Mouse (Mus musculus): ENCODE measurements at regions not wholly inside any gene's neighbourhood (a gene's known extent, or its start where the extent isn't known, plus 50 kb on each side); places are given as distances from the start of the nearest gene placed in this dataset.

DNA sequence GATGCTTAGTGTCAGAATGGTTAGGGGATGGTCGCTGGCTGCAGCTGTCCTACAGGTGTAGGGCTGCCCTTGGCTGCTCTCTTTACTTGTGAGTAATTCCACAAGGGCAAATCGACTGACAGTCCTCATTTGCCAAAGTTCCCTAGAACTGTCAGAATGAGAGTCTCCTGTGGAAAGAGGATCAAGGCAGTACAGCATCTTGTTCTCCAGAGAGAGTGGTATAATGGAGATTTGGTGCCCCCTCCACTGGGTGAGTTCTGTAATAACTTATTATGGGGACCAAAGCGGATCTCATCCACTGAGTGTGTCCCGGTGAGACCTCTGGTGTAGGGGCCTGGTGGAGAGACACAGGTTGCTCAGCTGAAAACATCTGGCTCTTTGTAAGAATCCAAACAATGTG lies 157.9 kb upstream of the Nlrp1b start:
- TF ChIP-seq POLR2A (IDR thresholded peaks at IDR 0.05; ENCODE audit: extremely low read depth, insufficient read depth, low read length) (no peak), CTCF (IDR thresholded peaks at IDR 0.05; ENCODE audit: extremely low read depth, insufficient read depth, low read length) (no peak)
- Histone ChIP-seq H3K27ac (ENCODE audit: insufficient read depth, low read length) (no peak overlapping the region), H3K4me3 (ENCODE audit: insufficient read depth, low read length) (no peak overlapping the region), H3K4me1 (ENCODE audit: control insufficient read depth, insufficient read depth, low read length) (peaks cover 4% of the 10 kb centered on the region)

- TF ChIP-seq CTCF (IDR thresholded peaks at IDR 0.05; ENCODE audit: extremely low read depth, insufficient read depth, low read length) (no peak), POLR2A (IDR thresholded peaks at IDR 0.05; ENCODE audit: extremely low read depth, insufficient read depth, low read length) (no peak)
- H3K4me3 ChIP-seq (ENCODE audit: insufficient read depth, low read length): no peak overlapping the region
These were observed 159.1 kb upstream of the Nlrp1b start for GRCm38 (mm10) chr11:71389659-71390058.

GRCm38 (mm10) chr11:71390151-71390550 lies 159.6 kb upstream of the Nlrp1b start:
- TF ChIP-seq CTCF (IDR thresholded peaks at IDR 0.05; ENCODE audit: extremely low read depth, insufficient read depth, low read length) (no peak), POLR2A (IDR thresholded peaks at IDR 0.05; ENCODE audit: extremely low read depth, insufficient read depth, low read length) (no peak)
- Histone ChIP-seq H3K27ac (ENCODE audit: insufficient read depth, low read length) (no peak overlapping the region), H3K4me1 (ENCODE audit: control insufficient read depth, insufficient read depth, low read length) (peaks cover 4% of the 10 kb centered on the region), H3K4me3 (ENCODE audit: insufficient read depth, low read length) (no peak overlapping the region)

More at GRCm38 (mm10) chr11:71389659-71390058, 159.1 kb upstream of the Nlrp1b start:
- peaks cover 4% of the 10 kb centered on the region for H3K4me1 ChIP-seq (ENCODE audit: control insufficient read depth, insufficient read depth, low read length)
- no peak overlapping the region for H3K27ac ChIP-seq (ENCODE audit: insufficient read depth, low read length)

GRCm38 (mm10) chr11:71390616-71391015 lies 160.1 kb upstream of the Nlrp1b start:
- H3K27ac ChIP-seq (ENCODE audit: insufficient read depth, low read length): no peak overlapping the region
- no peak overlapping the region for H3K4me3 ChIP-seq (ENCODE audit: insufficient read depth, low read length)
- TF ChIP-seq POLR2A (IDR thresholded peaks at IDR 0.05; ENCODE audit: extremely low read depth, insufficient read depth, low read length) (no peak), CTCF (IDR thresholded peaks at IDR 0.05; ENCODE audit: extremely low read depth, insufficient read depth, low read length) (no peak)
- H3K4me1 ChIP-seq (ENCODE audit: control insufficient read depth, insufficient read depth, low read length): peaks cover 4% of the 10 kb centered on the region

- no peak overlapping the region for H3K4me3 ChIP-seq (ENCODE audit: insufficient read depth, low read length)
- TF ChIP-seq CTCF (IDR thresholded peaks at IDR 0.05; ENCODE audit: extremely low read depth, insufficient read depth, low read length) (no peak), POLR2A (IDR thresholded peaks at IDR 0.05; ENCODE audit: extremely low read depth, insufficient read depth, low read length) (no peak)
- H3K4me1 ChIP-seq (ENCODE audit: control insufficient read depth, insufficient read depth, low read length): peaks cover 2% of the 10 kb centered on the region
- no peak overlapping the region for H3K27ac ChIP-seq (ENCODE audit: insufficient read depth, low read length)
These were observed 162.9 kb upstream of the Nlrp1b start for GRCm38 (mm10) chr11:71393406-71393805.

GRCm38 (mm10) chr11:71395023-71395422 lies 164.5 kb upstream of the Nlrp1b start:
- Histone ChIP-seq H3K4me1 (ENCODE audit: control insufficient read depth, insufficient read depth, low read length) (no peaks in the 10 kb centered on the region), H3K27ac (ENCODE audit: insufficient read depth, low read length) (no peak overlapping the region), H3K4me3 (ENCODE audit: insufficient read depth, low read length) (no peak overlapping the region)
- no peak for TF ChIP-seq CTCF (IDR thresholded peaks at IDR 0.05; ENCODE audit: extremely low read depth, insufficient read depth, low read length)
- TF ChIP-seq POLR2A (IDR thresholded peaks at IDR 0.05; ENCODE audit: extremely low read depth, insufficient read depth, low read length): no peak

DNA sequence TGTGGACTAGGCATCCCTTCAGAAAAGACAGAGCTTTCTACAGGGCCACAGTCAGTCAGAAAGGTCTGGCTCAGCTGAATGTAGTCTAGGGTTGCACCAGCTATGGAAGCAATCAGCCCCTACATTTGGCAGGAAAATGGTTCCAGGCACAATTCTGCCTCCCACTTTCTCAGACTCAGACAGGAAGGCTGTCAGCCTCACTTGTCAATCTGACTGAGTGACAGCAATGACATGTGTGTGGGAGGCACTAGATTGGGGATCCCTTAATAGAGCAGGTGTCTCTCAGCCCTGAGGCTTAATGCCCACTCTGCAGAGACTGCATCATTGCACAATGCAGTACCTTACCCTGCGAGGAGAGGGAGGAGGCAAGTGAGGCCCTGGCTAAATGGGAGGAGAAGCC lies 165.1 kb upstream of the Nlrp1b start:
- TF ChIP-seq POLR2A (IDR thresholded peaks at IDR 0.05; ENCODE audit: extremely low read depth, insufficient read depth, low read length) (no peak), CTCF (IDR thresholded peaks at IDR 0.05; ENCODE audit: extremely low read depth, insufficient read depth, low read length) (no peak)
- Histone ChIP-seq H3K4me1 (ENCODE audit: control insufficient read depth, insufficient read depth, low read length) (no peaks in the 10 kb centered on the region), H3K27ac (ENCODE audit: insufficient read depth, low read length) (no peak overlapping the region), H3K4me3 (ENCODE audit: insufficient read depth, low read length) (no peak overlapping the region)

GRCm38 (mm10) chr11:71400351-71400750 lies 169.8 kb upstream of the Nlrp1b start:
- no peak overlapping the region for H3K27ac ChIP-seq (ENCODE audit: insufficient read depth, low read length)
- no peak overlapping the region for H3K4me3 ChIP-seq (ENCODE audit: insufficient read depth, low read length)
- H3K4me1 ChIP-seq (ENCODE audit: control insufficient read depth, insufficient read depth, low read length): no peaks in the 10 kb centered on the region
- TF ChIP-seq CTCF (IDR thresholded peaks at IDR 0.05; ENCODE audit: extremely low read depth, insufficient read depth, low read length) (no peak), POLR2A (IDR thresholded peaks at IDR 0.05; ENCODE audit: extremely low read depth, insufficient read depth, low read length) (no peak)

- no peaks in the 10 kb centered on the region for H3K4me1 ChIP-seq (ENCODE audit: control insufficient read depth, insufficient read depth, low read length)
- H3K27ac ChIP-seq (ENCODE audit: insufficient read depth, low read length): no peak overlapping the region
- TF ChIP-seq POLR2A (IDR thresholded peaks at IDR 0.05; ENCODE audit: extremely low read depth, insufficient read depth, low read length) (no peak), CTCF (IDR thresholded peaks at IDR 0.05; ENCODE audit: extremely low read depth, insufficient read depth, low read length) (no peak)
- no peak overlapping the region for H3K4me3 ChIP-seq (ENCODE audit: insufficient read depth, low read length)
These were observed 171.1 kb upstream of the Nlrp1b start for GRCm38 (mm10) chr11:71401411-71402276.

DNA sequence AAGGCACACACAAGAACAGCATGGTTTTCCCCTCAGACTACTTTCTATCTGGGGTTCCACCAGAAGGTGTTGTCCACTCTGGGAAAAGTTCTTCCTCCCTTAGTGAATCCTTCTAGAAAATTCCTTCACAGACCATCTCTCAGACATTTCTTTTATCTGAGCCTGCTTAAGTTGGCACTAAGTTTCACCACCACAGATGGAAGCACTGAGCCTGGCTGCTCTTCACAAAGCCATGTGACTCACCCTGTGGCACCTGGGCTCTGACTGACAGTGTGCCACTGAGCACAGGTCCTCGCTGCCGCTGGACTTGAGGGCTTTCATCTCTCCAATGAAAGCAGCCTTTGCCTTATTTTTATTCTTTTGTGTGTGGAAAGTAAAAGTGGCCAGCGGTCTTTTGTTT lies 173.8 kb upstream of the Nlrp1b start:
- no peak overlapping the region for H3K27ac ChIP-seq (ENCODE audit: insufficient read depth, low read length)
- no peak overlapping the region for H3K4me3 ChIP-seq (ENCODE audit: insufficient read depth, low read length)
- TF ChIP-seq CTCF (IDR thresholded peaks at IDR 0.05; ENCODE audit: extremely low read depth, insufficient read depth, low read length) (no peak), POLR2A (IDR thresholded peaks at IDR 0.05; ENCODE audit: extremely low read depth, insufficient read depth, low read length) (no peak)
- no peaks in the 10 kb centered on the region for H3K4me1 ChIP-seq (ENCODE audit: control insufficient read depth, insufficient read depth, low read length)
